Mouse (Mus musculus) hindbrain, embryonic 14.5 days (tissue): ENCODE data around the gene Sox12. TPM values are rescaled to one million over a fixed set of nuclear protein-coding genes. Genes with fewer than 3 reads are reported as not detected.

ENCODE experiments used
- ATAC-seq: fragments of 200-750 bp; cut with Nextera tagmentation; 2 replicates; pipeline ENCODE4 v1.8.0; 2017; ENCODE audit warnings: moderate number of reproducible peaks, mild to moderate bottlenecking, moderate TSS enrichment, moderate library complexity; ENCODE audit not compliant: low FRiP score
- DNase-seq: peaks from one replicate; pipeline ENCODE4 v3.0.0-alpha.2; 2015; ENCODE audit warnings: low spot score
- H3K27ac ChIP-seq: fragments of 300-500 bp; sonication (generic); 2 replicates; pipeline ENCODE4 v1.5.1; 2014; ENCODE audit warnings: mild to moderate bottlenecking, moderate library complexity
- H3K27me3 ChIP-seq: fragments of 300-500 bp; sonication (generic); 2 replicates; pipeline ENCODE4 v1.6.1; 2014; ENCODE audit warnings: mild to moderate bottlenecking, low read length, mixed read lengths; ENCODE audit not compliant: control insufficient read depth, insufficient read depth
- H3K36me3 ChIP-seq: fragments of 300-500 bp; sonication (generic); replicated peaks from 2 replicates; pipeline ENCODE4 v1.6.1; 2014; ENCODE audit not compliant: control insufficient read depth, insufficient read depth
- H3K4me1 ChIP-seq: fragments of 300-500 bp; sonication (generic); replicated peaks from 2 replicates; pipeline ENCODE4 v1.6.1; 2014; ENCODE audit warnings: antibody characterized with exemption, low read length, mixed read lengths; ENCODE audit not compliant: control insufficient read depth, insufficient read depth
- H3K4me2 ChIP-seq: fragments of 300-500 bp; sonication (generic); replicated peaks from 2 replicates; pipeline ENCODE4 v1.6.1; 2014; ENCODE audit warnings: mild to moderate bottlenecking, moderate library complexity
- H3K4me3 ChIP-seq: fragments of 300-500 bp; sonication (generic); replicated peaks from 2 replicates; pipeline ENCODE4 v1.5.1; 2014; ENCODE audit warnings: mild to moderate bottlenecking, low read length
- H3K9ac ChIP-seq: fragments of 300-500 bp; sonication (generic); 2 replicates; pipeline ENCODE4 v1.6.1; 2014
- H3K9me3 ChIP-seq: fragments of 300-500 bp; sonication (generic); 2 replicates; pipeline ENCODE4 v1.6.1; 2016; ENCODE audit warnings: low read length; ENCODE audit not compliant: control insufficient read depth
- WGBS: fragments of 180-500 bp; shearing (Covaris S2); extraction: QIAGEN DNeasy Blood & Tissue Kit; methylation state at CpG from one replicate; pipeline ENCODE4 v1.1.7; 2014; 5-methylcytosine and 5-hydroxymethylcytosine counted together
- polyA plus RNA-seq: library from polyadenylated mRNA; unstranded; fragments of >200 nt; fragmentation: Nextera tagmentation; extraction: Ambion mirVana; gene quantifications from 2 replicates; pipeline ENCODE4 v1.2.1, GENCODE M21; 2014

Sox12 gene
- polyA plus RNA-seq, 1 experiment from 2014 or later: 19.5 TPM

DNA sequence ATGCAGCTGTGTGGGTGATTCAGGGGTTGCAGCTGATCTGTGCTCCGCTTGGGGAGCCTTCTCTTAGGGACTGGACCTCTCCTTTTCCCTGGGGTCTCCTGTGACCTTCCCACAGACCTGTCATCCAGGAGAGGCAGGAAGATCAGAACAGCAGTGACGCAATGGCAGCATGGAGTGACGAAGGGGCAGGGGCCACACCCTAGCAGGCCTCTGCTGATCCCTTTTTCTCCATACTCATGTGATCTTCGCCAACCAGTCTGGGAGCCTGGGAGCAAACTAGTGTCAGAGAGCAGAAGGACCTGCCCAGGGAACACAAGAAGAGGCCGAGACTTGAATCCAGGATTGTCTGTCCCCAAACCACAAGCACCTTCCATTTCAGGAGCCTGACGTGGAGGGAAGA is 48.7 kb downstream of the Sox12 start:
- H3K4me1 ChIP-seq: peaks cover 4% of the 10 kb centered on the region; the same call in 1 of the 2 replicates
- WGBS: 88% methylated on average over 6 of the region's 6 CpGs
- ATAC-seq: no peak

DNA sequence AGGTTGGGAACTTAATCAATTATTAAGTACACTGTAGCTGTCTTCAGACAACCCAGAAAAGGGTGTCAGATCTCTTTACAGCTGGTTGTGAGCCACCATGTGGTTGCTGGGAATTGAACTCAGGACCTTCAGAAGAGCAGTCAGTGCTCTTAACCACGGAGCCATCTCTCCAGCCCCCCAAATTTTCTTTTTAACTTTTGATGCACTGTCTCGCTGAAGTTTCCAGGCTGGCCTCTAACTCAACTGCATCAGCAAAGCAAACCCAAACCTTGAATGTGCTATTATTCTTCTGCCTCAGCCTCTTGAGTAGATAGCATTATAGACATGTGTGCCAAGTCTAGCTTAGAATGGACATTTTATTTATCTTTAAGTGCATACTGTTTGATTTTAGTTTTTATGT is 50.1 kb downstream of the Sox12 start:
- Histone ChIP-seq H3K27ac (no peak overlapping the region), H3K4me2 (no peak overlapping the region), H3K27me3 (0 out of 2 replicates have a peak, but pooled peaks cover 6% of the 10 kb centered on the region), H3K9ac (no peak overlapping the region), H3K36me3 (no peaks in the 10 kb centered on the region), H3K4me3 (no peak overlapping the region), H3K9me3 (no peaks in the 10 kb centered on the region), H3K4me1 (peaks cover 10% of the 10 kb centered on the region; the same call in 1 of the 2 replicates)
- no peak for ATAC-seq
- no peak for DNase-seq
- 71% methylated on average over 2 of the region's 2 CpGs for WGBS

More for the DNA sequence above, 48.7 kb downstream of the Sox12 start:
- Histone ChIP-seq H3K36me3 (no peaks in the 10 kb centered on the region), H3K9ac (no peak overlapping the region), H3K4me3 (no peak overlapping the region), H3K27me3 (0 out of 2 replicates have a peak, but pooled peaks cover 6% of the 10 kb centered on the region), H3K27ac (no peak overlapping the region), H3K4me2 (no peak overlapping the region), H3K9me3 (no peaks in the 10 kb centered on the region)
- DNase-seq: no peak

GRCm38 (mm10) chr2:152346776-152347465 is 50.9 kb downstream of the Sox12 start:
- ATAC-seq: no peak
- Histone ChIP-seq H3K4me1 (peaks cover 11% of the 10 kb centered on the region; the same call in 1 of the 2 replicates), H3K27me3 (0 out of 2 replicates have a peak, but pooled peaks cover 6% of the 10 kb centered on the region), H3K4me3 (no peak overlapping the region), H3K9me3 (no peaks in the 10 kb centered on the region), H3K36me3 (no peaks in the 10 kb centered on the region), H3K27ac (no peak overlapping the region), H3K9ac (no peak overlapping the region), H3K4me2 (no peak overlapping the region)
- DNase-seq: no peak
- WGBS: 46% methylated on average over 9 of the region's 9 CpGs

DNA sequence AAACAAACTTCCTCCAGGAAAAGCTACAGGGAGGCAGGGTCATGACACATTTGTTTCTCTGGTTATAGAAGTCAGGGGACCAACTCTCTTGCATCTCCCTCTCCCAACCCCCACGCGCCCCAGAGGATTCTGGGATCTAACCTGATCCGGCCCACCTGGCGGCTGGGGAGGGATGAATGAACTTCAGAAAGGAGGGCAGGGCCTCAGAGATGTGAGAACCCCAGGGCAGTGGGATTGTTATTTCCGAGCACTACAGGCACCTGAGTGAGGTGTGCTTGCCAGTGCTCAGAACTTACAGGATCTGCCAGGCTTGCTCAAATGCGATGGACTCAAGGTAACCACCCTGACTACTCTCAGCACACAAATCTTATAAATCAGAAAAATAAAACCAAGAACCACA is 52.5 kb downstream of the Sox12 start:
- no peak overlapping the region for H3K4me2 ChIP-seq

DNA sequence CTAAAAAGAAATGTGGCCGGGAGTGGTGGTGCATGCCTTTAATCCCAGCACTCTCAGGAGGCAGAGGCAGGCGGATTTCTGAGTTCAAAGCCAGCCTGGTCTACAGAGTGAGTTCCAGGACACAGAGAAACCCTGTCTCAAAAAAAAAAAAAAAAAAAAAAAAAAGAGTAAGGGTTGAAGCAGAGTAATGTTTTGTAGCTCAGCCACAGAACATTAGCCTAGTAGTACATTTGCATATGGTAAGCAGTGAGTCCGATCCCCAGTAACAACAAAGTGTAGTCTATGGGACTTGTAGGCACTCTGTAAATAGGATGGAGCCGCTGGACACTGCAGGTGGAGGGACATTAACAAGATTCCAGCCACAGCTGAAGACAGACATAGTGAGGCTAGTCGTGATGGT is 53.0 kb downstream of the Sox12 start:
- DNase-seq: no peak
- no peaks in the 10 kb centered on the region for H3K9me3 ChIP-seq
- H3K36me3 ChIP-seq: no peaks in the 10 kb centered on the region
- no peak overlapping the region for H3K9ac ChIP-seq
- H3K27me3 ChIP-seq: 0 out of 2 replicates have a peak, but pooled peaks cover 6% of the 10 kb centered on the region
- H3K4me3 ChIP-seq: no peak overlapping the region
- no peak overlapping the region for H3K4me2 ChIP-seq
- no peak overlapping the region for H3K27ac ChIP-seq
- peaks cover 11% of the 10 kb centered on the region; the same call in 1 of the 2 replicates for H3K4me1 ChIP-seq
- 67% methylated on average over 5 of the region's 5 CpGs for WGBS
- ATAC-seq: no peak

More for the DNA sequence above, 52.5 kb downstream of the Sox12 start:
- Histone ChIP-seq H3K4me1 (peaks cover 11% of the 10 kb centered on the region; the same call in 1 of the 2 replicates), H3K4me3 (no peak overlapping the region), H3K27me3 (0 out of 2 replicates have a peak, but pooled peaks cover 6% of the 10 kb centered on the region), H3K36me3 (no peaks in the 10 kb centered on the region), H3K9ac (no peak overlapping the region), H3K9me3 (no peaks in the 10 kb centered on the region), H3K27ac (no peak overlapping the region)
- DNase-seq (no peak), ATAC-seq (no peak)
- WGBS: 70% methylated on average over 6 of the region's 6 CpGs

DNA sequence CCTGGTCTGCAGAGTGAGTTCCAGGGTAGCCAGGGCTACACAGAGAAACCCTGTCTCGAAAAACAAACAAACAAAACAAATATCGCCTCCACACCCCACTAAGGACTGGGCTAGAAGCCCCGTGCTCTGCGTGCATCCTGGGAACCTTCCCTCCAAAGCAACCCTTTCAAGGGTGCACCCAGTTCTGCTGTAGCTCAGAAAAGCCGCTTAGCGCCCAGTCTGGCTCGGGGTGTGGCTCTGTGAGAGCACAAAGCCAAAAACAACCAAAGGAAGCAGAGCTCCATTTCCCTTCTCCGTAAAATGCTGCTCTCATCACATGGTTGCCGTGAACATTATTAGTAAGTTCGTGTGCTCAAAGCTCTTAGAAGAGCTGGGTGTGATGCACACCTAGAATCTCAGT is 53.5 kb downstream of the Sox12 start:
- H3K27ac ChIP-seq: no peak overlapping the region
- H3K27me3 ChIP-seq: 0 out of 2 replicates have a peak, but pooled peaks cover 6% of the 10 kb centered on the region
- 11% methylated on average over 10 of the region's 10 CpGs for WGBS
- peak overlapping the region; percentile 62 for H3K9ac ChIP-seq
- peak overlapping the region; percentile 42 for H3K4me3 ChIP-seq
- no peaks in the 10 kb centered on the region for H3K9me3 ChIP-seq
- no peak for DNase-seq
- peak overlapping the region; percentile 85 for H3K4me2 ChIP-seq
- H3K4me1 ChIP-seq: peaks cover 11% of the 10 kb centered on the region; the same call in 1 of the 2 replicates
- H3K36me3 ChIP-seq: no peaks in the 10 kb centered on the region
- ATAC-seq: peak; percentile 15; the same call in 1 of the 2 replicates

Other genes starting within 250 kb of the Sox12 start
- 104 and 150 TPM in 2 replicates for gene Csnk2a1, start 171.2 kb downstream of the Sox12 start, polyA plus RNA-seq
- 24.4 and 31.4 TPM in 2 replicates for gene Tbc1d20, start 104.2 kb downstream of the Sox12 start, polyA plus RNA-seq
- 93.7 and 95.3 TPM in 2 replicates for gene Rbck1, start 65.4 kb downstream of the Sox12 start, polyA plus RNA-seq
- 0.95 and 1.0 TPM in 2 replicates for gene Trib3, start 54.0 kb downstream of the Sox12 start, polyA plus RNA-seq
- gene Nrsn2, start 21.4 kb downstream of the Sox12 start, polyA plus RNA-seq: 48.0 and 56.9 TPM in 2 replicates
- 16.5 and 17.2 TPM in 2 replicates for gene Zcchc3, start 17.0 kb upstream of the Sox12 start, polyA plus RNA-seq
- gene 6820408C15Rik, start 17.5 kb upstream of the Sox12 start, polyA plus RNA-seq: 2.5 and 3.8 TPM in 2 replicates
- gene Defb23, start 66.6 kb upstream of the Sox12 start, polyA plus RNA-seq: not detected in 2 replicates
- gene Defb20, start 79.0 kb upstream of the Sox12 start, polyA plus RNA-seq: not detected in 2 replicates
- gene Defb22, start 92.1 kb upstream of the Sox12 start, polyA plus RNA-seq: not detected in 2 replicates
- gene Defb26, start 113.6 kb upstream of the Sox12 start, polyA plus RNA-seq: not detected in 2 replicates
- gene Defb28, start 120.2 kb upstream of the Sox12 start, polyA plus RNA-seq: not detected in 2 replicates
- gene Defb29, start 142.0 kb upstream of the Sox12 start, polyA plus RNA-seq: not detected in 2 replicates
- not detected in 2 replicates for gene Gm17416, start 171.3 kb upstream of the Sox12 start, polyA plus RNA-seq
- not detected in 2 replicates for gene Defb21, start 174.7 kb upstream of the Sox12 start, polyA plus RNA-seq
- gene Defb19, start 182.2 kb upstream of the Sox12 start, polyA plus RNA-seq: not detected in 2 replicates
- not detected in 2 replicates for gene Defb45, start 201.3 kb upstream of the Sox12 start, polyA plus RNA-seq
- gene Defb36, start 206.3 kb upstream of the Sox12 start, polyA plus RNA-seq: not detected in 2 replicates
- gene Defb25, start 225.0 kb upstream of the Sox12 start, polyA plus RNA-seq: not detected in 2 replicates
- gene Rem1, start 228.9 kb upstream of the Sox12 start, polyA plus RNA-seq: 0.33 and 0.87 TPM in 2 replicates